ENCODE assay signal across 21 mouse cellular contexts in the genomic region with DNA sequence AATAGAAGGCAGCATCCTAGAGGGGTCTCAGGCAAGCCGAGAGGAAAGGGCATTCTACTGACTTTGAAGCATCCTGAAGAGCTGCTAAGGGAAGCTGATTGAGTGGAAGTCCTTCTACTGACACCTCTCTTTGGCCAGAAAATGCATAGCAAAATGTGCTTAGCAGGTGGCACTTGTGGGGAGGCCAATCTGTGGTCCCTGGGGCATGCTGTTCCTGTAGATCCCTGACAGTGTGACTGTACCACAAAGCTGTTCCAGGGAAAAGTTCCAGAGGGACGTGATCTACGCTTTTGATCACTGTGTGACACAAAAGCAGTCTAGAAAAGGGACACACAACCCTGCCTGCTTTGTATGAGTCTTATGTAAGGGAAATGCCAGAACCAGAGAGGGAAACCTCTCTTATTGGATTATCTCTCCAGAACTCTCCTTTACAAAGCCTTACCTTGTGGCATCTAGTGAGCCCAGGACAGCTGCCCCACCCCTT.
"Had no signal": no experiment of that assay in that cellular context is flagged by ENCODE, and none has a peak within 500 bp of the region (broad histone marks: within the 10 kb centered on the region; RNA-seq: fewer than 3 reads in every experiment).

No protein-coding gene starts in this region.

- H3K27ac ChIP-seq: kidney, postnatal 0 days; layer of hippocampus, adult 2 months; limb, embryonic 10.5 days; limb, embryonic 13.5 days; liver, embryonic 13.5 days; midbrain, embryonic 12.5 days; midbrain, embryonic 15.5 days; neural tube, embryonic 12.5 days; neural tube, embryonic 15.5 days; stomach, postnatal 0 days had no signal

- H3K4me1 ChIP-seq: limb, embryonic 10.5 days; limb, embryonic 13.5 days; liver, embryonic 13.5 days; midbrain, embryonic 12.5 days; midbrain, embryonic 15.5 days; neural tube, embryonic 12.5 days; neural tube, embryonic 15.5 days had no signal

- H3K4me3 ChIP-seq: layer of hippocampus, adult 2 months; limb, embryonic 10.5 days; limb, embryonic 13.5 days; liver, embryonic 13.5 days; midbrain, embryonic 12.5 days; midbrain, embryonic 15.5 days; neural tube, embryonic 12.5 days; neural tube, embryonic 15.5 days had no signal

- H3K9me3 ChIP-seq: limb, embryonic 10.5 days; limb, embryonic 13.5 days; liver, embryonic 13.5 days; midbrain, embryonic 12.5 days; midbrain, embryonic 15.5 days; neural tube, embryonic 12.5 days; neural tube, embryonic 15.5 days had no signal

- H3K27me3 ChIP-seq: limb, embryonic 13.5 days; liver, embryonic 13.5 days; midbrain, embryonic 12.5 days; midbrain, embryonic 15.5 days; neural tube, embryonic 12.5 days; neural tube, embryonic 15.5 days had no signal

- H3K36me3 ChIP-seq: limb, embryonic 10.5 days; limb, embryonic 13.5 days; liver, embryonic 13.5 days; midbrain, embryonic 12.5 days; midbrain, embryonic 15.5 days; neural tube, embryonic 12.5 days; neural tube, embryonic 15.5 days had no signal

- ATAC-seq: midbrain, embryonic 15.5 days had no signal

- H3K9ac ChIP-seq: limb, embryonic 13.5 days; liver, embryonic 13.5 days; midbrain, embryonic 12.5 days; midbrain, embryonic 15.5 days; neural tube, embryonic 12.5 days; neural tube, embryonic 15.5 days had no signal

- DNase-seq: kidney, postnatal 25 days; layer of hippocampus, adult 9-11 months; liver, embryonic 13.5 days; lung, adult 2 months; lung, postnatal 14 days; lung, postnatal 4 days; right cerebral cortex, adult 18-20 months; right cerebral cortex, postnatal 14 days; right cerebral cortex, postnatal 4 days; thymus, adult 2 months; thymus, postnatal 14 days; thymus, postnatal 4 days had no signal

- H3K4me2 ChIP-seq: limb, embryonic 13.5 days; liver, embryonic 13.5 days; midbrain, embryonic 12.5 days; midbrain, embryonic 15.5 days; neural tube, embryonic 12.5 days; neural tube, embryonic 15.5 days had no signal
